Mouse (Mus musculus) thymus, adult 2 months (tissue): ENCODE data around the gene Btbd2. TPM values are rescaled to one million over a fixed set of nuclear protein-coding genes. Genes with fewer than 3 reads are reported as not detected.

Experiments used
- DNase-seq: peaks from one replicate; pipeline ENCODE4 v3.0.0; 2021
- H3K27ac ChIP-seq: fragments of 200-500 bp; 2 replicates; pipeline ENCODE4 v1.5.1; 2012; ENCODE audit warnings: low read length, control low read depth; ENCODE audit not compliant: control insufficient read depth, insufficient read depth
- H3K27me3 ChIP-seq: fragments of 200-500 bp; 2 replicates; pipeline ENCODE4 v1.6.1; 2012; ENCODE audit warnings: mild to moderate bottlenecking, low read length, moderate library complexity, mixed read lengths; ENCODE audit not compliant: control insufficient read depth, insufficient read depth
- H3K36me3 ChIP-seq: fragments of 200-500 bp; 2 replicates; pipeline ENCODE4 v1.6.1; 2012; ENCODE audit warnings: mild to moderate bottlenecking, low read length, moderate library complexity; ENCODE audit not compliant: control insufficient read depth, insufficient read depth
- H3K4me1 ChIP-seq: fragments of 200-500 bp; replicated peaks from 2 replicates; pipeline ENCODE4 v1.6.1; 2012; ENCODE audit warnings: low read length; ENCODE audit not compliant: control insufficient read depth, insufficient read depth
- H3K4me3 ChIP-seq: fragments of 200-500 bp; 2 replicates; pipeline ENCODE4 v1.5.1; 2012; ENCODE audit warnings: mild to moderate bottlenecking, low read length, control low read depth, moderate library complexity; ENCODE audit not compliant: control insufficient read depth, insufficient read depth
- CTCF ChIP-seq: fragments of 200-500 bp; IDR thresholded peaks from 2 replicates; pipeline ENCODE4 v1.5.1; 2012; ENCODE audit warnings: mild to moderate bottlenecking, control low read depth, low read length, moderate library complexity, borderline replicate concordance; ENCODE audit not compliant: control insufficient read depth, poor library complexity, insufficient read depth; ENCODE audit errors: extremely low read depth
- POLR2A ChIP-seq: fragments of 200-500 bp; IDR thresholded peaks from 2 replicates; pipeline ENCODE4 v1.6.1; 2012; ENCODE audit warnings: mild to moderate bottlenecking, low read length, control low read depth, moderate library complexity; ENCODE audit not compliant: control insufficient read depth, poor library complexity, insufficient read depth; ENCODE audit errors: extremely low read depth
- WGBS: fragments of 180-500 bp; shearing (Covaris S2); methylation state at CpG from one replicate; pipeline ENCODE4 v1.1.7; 2018; 5-methylcytosine and 5-hydroxymethylcytosine counted together
- polyA plus RNA-seq: library from polyadenylated mRNA; depleted of rRNA; stranded (reverse); fragments of >200 nt; gene quantifications from 2 replicates; pipeline ENCODE4 v1.2.3, GENCODE M21; 2012; rRNA removed

Gene Btbd2
- polyA plus RNA-seq, 1 experiment = 94.7 TPM

DNA sequence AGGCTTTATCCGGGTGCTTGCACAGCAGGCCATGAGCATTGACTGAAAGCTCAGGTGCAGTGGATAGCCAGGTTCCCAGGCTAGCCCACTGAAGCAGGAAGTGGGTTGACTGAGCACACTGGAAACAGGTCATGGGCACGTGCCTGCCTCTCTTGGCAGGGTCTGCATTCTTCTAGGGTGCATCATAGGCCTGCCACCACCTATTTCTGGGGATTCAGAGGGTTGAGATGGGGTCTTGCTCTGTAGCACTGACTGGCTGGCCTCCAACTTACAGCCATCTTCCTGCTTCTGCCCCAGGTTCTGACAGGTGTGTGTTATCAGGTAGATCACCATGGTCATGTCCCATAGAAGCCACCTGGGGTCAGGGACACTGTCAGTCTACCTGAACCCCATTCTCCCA lies 51.9 kb downstream of the Btbd2 start:
- H3K4me1 ChIP-seq = peaks cover 64% of the 10 kb centered on the region
- TF ChIP-seq POLR2A = no peak
- TF ChIP-seq CTCF = no peak

DNA sequence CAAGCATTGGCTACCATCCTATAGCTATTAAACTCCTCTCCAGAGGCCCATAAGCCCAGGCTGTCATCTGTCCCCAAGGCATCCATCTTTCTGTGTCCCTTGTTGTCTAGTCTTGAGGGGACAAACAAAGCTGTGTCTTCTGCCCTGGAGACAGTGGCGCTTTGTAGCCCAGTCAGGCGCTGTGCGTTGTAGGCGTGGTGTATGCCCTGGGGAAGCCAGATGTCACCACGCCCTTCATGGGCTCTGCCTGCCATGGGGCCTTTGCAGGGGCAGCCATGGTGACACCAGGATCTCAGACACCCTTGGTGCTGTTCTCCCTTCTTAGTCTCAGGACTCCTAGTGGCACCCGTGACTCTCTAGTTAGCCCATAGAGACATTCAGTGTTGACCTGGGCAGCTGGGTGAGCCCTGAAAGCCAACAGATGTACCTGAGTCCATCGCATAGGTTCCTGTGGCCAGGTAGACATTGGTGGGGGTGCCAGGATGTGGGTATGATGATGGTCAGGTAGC lies 52.8 kb downstream of the Btbd2 start:
- TF ChIP-seq POLR2A = no peak
- no peak for TF ChIP-seq CTCF
- no peak for DNase-seq
- H3K4me1 ChIP-seq = peaks cover 54% of the 10 kb centered on the region
- peak overlapping the region; percentile 89 for H3K27ac ChIP-seq
- no peak overlapping the region for H3K4me3 ChIP-seq
- H3K36me3 ChIP-seq = no peaks in the 10 kb centered on the region
- WGBS = 85% methylated on average over 7 of the region's 7 CpGs
- H3K27me3 ChIP-seq = no peaks in the 10 kb centered on the region

More for the DNA sequence above, 51.9 kb downstream of the Btbd2 start:
- Histone ChIP-seq H3K36me3 (no peaks in the 10 kb centered on the region), H3K27me3 (no peaks in the 10 kb centered on the region), H3K4me3 (no peak overlapping the region), H3K27ac (no peak overlapping the region)
- no peak for DNase-seq
- whole genome bisulfite sequencing = 70% methylated on average over 2 of the region's 2 CpGs

DNA sequence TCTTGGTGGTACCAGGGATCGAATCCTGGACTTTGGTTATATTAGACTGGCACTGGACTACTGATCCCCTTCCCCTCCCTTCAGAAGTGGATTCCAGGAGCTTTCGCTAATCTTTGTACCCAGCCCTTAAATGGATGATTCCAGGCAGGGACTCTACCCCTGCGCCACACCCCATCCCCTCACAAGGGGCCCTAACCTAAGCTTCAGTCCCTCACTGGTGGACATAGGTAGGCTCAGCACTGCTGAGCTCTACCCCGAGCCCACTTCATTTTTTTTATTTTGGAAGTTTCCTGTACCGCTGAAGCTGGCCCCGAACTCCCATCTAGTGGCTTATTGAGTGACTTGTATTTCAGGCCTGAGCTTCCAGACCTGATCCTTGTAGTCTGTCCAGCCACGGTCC lies 53.5 kb downstream of the Btbd2 start:
- H3K36me3 ChIP-seq = no peaks in the 10 kb centered on the region
- WGBS = 25% methylated on average over 7 of the region's 7 CpGs
- H3K4me1 ChIP-seq = peaks cover 51% of the 10 kb centered on the region

DNA sequence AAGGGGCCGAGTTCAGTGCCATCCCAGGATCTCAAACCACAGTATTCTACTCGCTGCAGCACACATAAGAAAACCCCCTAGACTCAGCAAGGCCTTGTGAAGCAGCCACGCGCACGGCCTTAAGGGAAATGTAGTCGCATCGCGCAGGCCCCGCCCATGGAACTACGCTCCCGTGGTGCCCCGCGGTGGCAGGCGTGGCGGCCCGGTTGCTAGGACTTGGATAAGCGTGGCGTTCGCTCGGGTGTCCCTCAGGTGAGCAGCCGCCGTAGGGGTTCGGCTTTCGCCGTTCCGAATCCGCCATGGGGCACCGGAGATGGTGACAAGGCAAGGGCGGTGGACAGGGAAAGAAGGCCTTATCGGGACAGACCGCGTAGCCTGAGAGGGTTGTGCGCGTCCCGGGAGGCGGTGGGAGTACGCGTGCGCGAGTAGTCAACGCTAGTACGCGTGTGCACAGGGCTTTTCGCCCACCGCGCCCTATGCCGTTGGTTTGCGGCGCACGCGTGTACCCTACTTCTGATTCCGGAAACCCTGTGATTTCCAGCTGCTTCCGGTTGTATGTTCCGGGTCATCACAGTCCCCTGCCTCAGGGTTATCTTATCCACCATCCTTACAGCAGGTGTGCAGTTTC lies 54.1 kb downstream of the Btbd2 start, which contains the start of the genes Scamp4 and Adat3:
Gene Scamp4 (plus strand): TSS at position 175 of the 628 bp plus-strand sequence.
Gene Adat3 (plus strand): TSS at position 183 of the 628 bp plus-strand sequence.
- no peaks in the 10 kb centered on the region for H3K27me3 ChIP-seq
- H3K27ac ChIP-seq = peak within 1 kb of the TSS; percentile 89
- DNase-seq = peak; percentile 95
- no peaks in the 10 kb centered on the region for H3K36me3 ChIP-seq
- peaks cover 47% of the 10 kb centered on the region for H3K4me1 ChIP-seq
- TF ChIP-seq CTCF (no peak), POLR2A (no peak)
- peak within 1 kb of the TSS; percentile 70 for H3K4me3 ChIP-seq
- WGBS = under 1% methylated on average over 54 of the region's 54 CpGs

More for the DNA sequence above, 53.5 kb downstream of the Btbd2 start:
- TF ChIP-seq CTCF = no peak
- no peak for TF ChIP-seq POLR2A
- no peaks in the 10 kb centered on the region for H3K27me3 ChIP-seq
- H3K4me3 ChIP-seq = peak overlapping the region; percentile 33
- no peak for DNase-seq
- H3K27ac ChIP-seq = peak overlapping the region; percentile 89

DNA sequence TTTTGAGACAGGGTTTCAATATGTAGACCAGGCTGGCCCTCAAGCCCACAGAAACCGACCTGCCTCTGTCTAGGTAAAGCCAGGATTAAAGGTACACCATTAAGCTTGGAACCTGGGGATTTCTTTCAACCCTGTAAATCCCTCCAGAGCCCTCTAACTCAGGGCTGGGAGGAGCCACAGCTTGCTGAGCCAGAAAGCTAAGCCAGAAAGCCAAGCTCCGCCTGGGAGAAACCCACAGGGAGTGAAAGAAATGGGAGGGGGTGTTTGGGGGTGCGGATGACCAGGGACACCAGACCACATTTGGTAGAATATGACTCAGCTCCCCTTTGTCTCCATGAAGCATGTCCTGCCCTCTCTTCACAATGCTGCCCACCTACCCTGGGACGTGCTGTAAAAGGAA lies 60.6 kb downstream of the Btbd2 start:
- Histone ChIP-seq H3K27me3 (no peaks in the 10 kb centered on the region), H3K4me1 (no peaks in the 10 kb centered on the region), H3K27ac (no peak overlapping the region), H3K36me3 (no peaks in the 10 kb centered on the region), H3K4me3 (no peak overlapping the region)
- WGBS = 86% methylated on average over 4 of the region's 4 CpGs
- no peak for TF ChIP-seq POLR2A
- TF ChIP-seq CTCF = no peak
- no peak for DNase-seq

Other genes starting within 250 kb of the Btbd2 start
- gene Tcf3, start 223.4 kb downstream of the Btbd2 start, polyA plus RNA-seq = 341 and 425 TPM in 2 replicates
- 0.03 and 0.10 TPM in 2 replicates for gene Onecut3, start 162.2 kb downstream of the Btbd2 start, polyA plus RNA-seq
- 0.20 and 0.31 TPM in 2 replicates for gene Atp8b3, start 117.9 kb downstream of the Btbd2 start, polyA plus RNA-seq
- gene Rexo1, start 95.5 kb downstream of the Btbd2 start, polyA plus RNA-seq = 188 and 209 TPM in 2 replicates
- gene Klf16, start 79.8 kb downstream of the Btbd2 start, polyA plus RNA-seq = 31.0 and 46.9 TPM in 2 replicates
- gene Abhd17a, start 66.7 kb downstream of the Btbd2 start, polyA plus RNA-seq = 310 and 359 TPM in 2 replicates
- 151 and 156 TPM in 2 replicates for gene Scamp4, start 54.2 kb downstream of the Btbd2 start, polyA plus RNA-seq
- 42.9 and 48.2 TPM in 2 replicates for gene Adat3, start 54.2 kb downstream of the Btbd2 start, polyA plus RNA-seq
- gene Gm49322, start 51.0 kb downstream of the Btbd2 start, polyA plus RNA-seq = 7.5 and 8.1 TPM in 2 replicates
- 492 and 499 TPM in 2 replicates for gene Csnk1g2, start 34.2 kb downstream of the Btbd2 start, polyA plus RNA-seq
- 606 and 621 TPM in 2 replicates for gene Mknk2, start 21.0 kb upstream of the Btbd2 start, polyA plus RNA-seq
- 252 and 261 TPM in 2 replicates for gene Mob3a, start 44.9 kb upstream of the Btbd2 start, polyA plus RNA-seq
- gene Izumo4, start 45.1 kb upstream of the Btbd2 start, polyA plus RNA-seq = 56.4 and 66.9 TPM in 2 replicates
- 182 and 195 TPM in 2 replicates for gene Ap3d1, start 85.2 kb upstream of the Btbd2 start, polyA plus RNA-seq
- 121 and 155 TPM in 2 replicates for gene Dot1l, start 98.1 kb upstream of the Btbd2 start, polyA plus RNA-seq
- 94.6 and 119 TPM in 2 replicates for gene Sf3a2, start 141.1 kb upstream of the Btbd2 start, polyA plus RNA-seq
- 142 and 153 TPM in 2 replicates for gene Plekhj1, start 141.6 kb upstream of the Btbd2 start, polyA plus RNA-seq
- 6.3 and 8.8 TPM in 2 replicates for gene Amh, start 148.2 kb upstream of the Btbd2 start, polyA plus RNA-seq
- 0.24 TPM in 1 of 2 replicates, not detected in the other for gene Jsrp1, start 156.4 kb upstream of the Btbd2 start, polyA plus RNA-seq
- gene Oaz1, start 169.6 kb upstream of the Btbd2 start, polyA plus RNA-seq = 1,706 and 1,988 TPM in 2 replicates
- gene Lingo3, start 187.0 kb upstream of the Btbd2 start, polyA plus RNA-seq = 0.10 and 1.0 TPM in 2 replicates
- gene Lsm7, start 198.1 kb upstream of the Btbd2 start, polyA plus RNA-seq = 187 and 242 TPM in 2 replicates
- 153 and 167 TPM in 2 replicates for gene Sppl2b, start 198.2 kb upstream of the Btbd2 start, polyA plus RNA-seq
- 0.23 and 0.28 TPM in 2 replicates for gene Tmprss9, start 214.8 kb upstream of the Btbd2 start, polyA plus RNA-seq
- gene Timm13, start 243.9 kb upstream of the Btbd2 start, polyA plus RNA-seq = 227 and 310 TPM in 2 replicates